7 mouse cellular contexts compared by ENCODE assay signal in genomic region chr13:38162668-38163067, GRCm38 (mm10). TPM values are rescaled to one million over a fixed set of nuclear protein-coding genes. Genes with fewer than 3 reads are reported as not detected.
A peak's percentile ranks its signal among the peaks of the same experiment; 100 is the strongest.
DNase-seq lines count a peak whose midpoint lies in the region; ATAC-seq lines count a peak whose summit lies in the region.

No protein-coding gene starts in this region.

- peak; percentile 19 for DNase-seq in layer of hippocampus, adult 11-12 months (ENCODE audit: low spot score)
- DNase-seq in layer of hippocampus, adult 8-10 months (ENCODE audit: low spot score in 2 of 2): no peak
- peak; percentile 29 for DNase-seq in ZHBTc4 (ENCODE audit: low read depth, low spot score)
- peak; percentile 96 for DNase-seq in fat pad, adult 2 months (ENCODE audit: extremely low read depth, low read depth, low spot score)
- peak; percentile 65 to 68 for DNase-seq in heart, postnatal 36 days
- DNase-seq in thymus, adult 18-20 months: no peak

- H3K4me2 ChIP-seq in stomach, embryonic 14.5 days (replicated peaks; ENCODE audit: low read depth, low read length): no peak overlapping the region

- H3K4me1 ChIP-seq in stomach, embryonic 14.5 days (ENCODE audit: control insufficient read depth, insufficient read depth, low read length): peaks cover 2% of the 10 kb centered on the region; the same call in 1 of the 2 replicates

- ATAC-seq in stomach, embryonic 14.5 days (ENCODE audit: insufficient number of reproducible peaks, insufficient read depth, low FRiP score, low read depth): peak; percentile 83

- H3K36me3 ChIP-seq in stomach, embryonic 14.5 days (ENCODE audit: control insufficient read depth, insufficient read depth, low read length): no peaks in the 10 kb centered on the region; the same call in 1 of the 2 replicates

- no peak overlapping the region for H3K27ac ChIP-seq in stomach, embryonic 14.5 days (ENCODE audit: low read length)

- no peak overlapping the region for H3K9ac ChIP-seq in stomach, embryonic 14.5 days (replicated peaks; ENCODE audit: low read depth, low read length)

- intact Hi-C loops in heart, postnatal 36 days (cut with DNase I): no loop called here

- 24% methylated on average over 11 of the region's 11 CpGs for WGBS in stomach, embryonic 14.5 days

- no peaks in the 10 kb centered on the region for H3K9me3 ChIP-seq in stomach, embryonic 14.5 days (ENCODE audit: control insufficient read depth, low read depth, low read length)

- H3K4me3 ChIP-seq in stomach, embryonic 14.5 days (ENCODE audit: low read depth, low read length): no peak overlapping the region

- H3K27me3 ChIP-seq in stomach, embryonic 14.5 days (ENCODE audit: control insufficient read depth, insufficient read depth, low read length): no peaks in the 10 kb centered on the region

RNA-seq across cellular contexts. Expression of gene Dsp, which starts 11.6 kb away (rescaled TPM):
- total RNA-seq in layer of hippocampus, adult 8-10 months (2022): 10 to 100 TPM in 1 of 4 experiments, 1 to 10 TPM in 3; 7.6 to 11.1 (median 9.1) TPM
- 100 to 1,000 TPM; 529 TPM for total RNA-seq in heart, postnatal 36 days (2021)
- polyA plus RNA-seq in stomach, embryonic 14.5 days (2014; fragmentation: Nextera tagmentation; extraction: Ambion mirVana): 31.0 and 32.7 TPM in 2 replicates

RNA-seq across cellular contexts. Expression of gene Snrnp48, which starts 42.1 kb away (rescaled TPM):
- 10 to 100 TPM; 24.1 to 26.0 (median 24.5) TPM for total RNA-seq in layer of hippocampus, adult 8-10 months (2022)
- total RNA-seq in heart, postnatal 36 days (2021): 10 to 100 TPM in 1 of 2 experiments, 1 to 10 TPM in 1; 9.8 to 11.4 TPM
- 47.9 and 51.0 TPM in 2 replicates for polyA plus RNA-seq in stomach, embryonic 14.5 days (2014; fragmentation: Nextera tagmentation; extraction: Ambion mirVana)

Comparison
In these comparisons a context has a peak if more than half of its experiments do, and no peak if none do; other contexts are left out.
1. DNase-seq: peak in layer of hippocampus, adult 11-12 months (single experiment), ZHBTc4 (single experiment), fat pad, adult 2 months (single experiment) and heart, postnatal 36 days (2 of 2); none in layer of hippocampus, adult 8-10 months (0 of 2) and thymus, adult 18-20 months (0 of 2).
2. RNA of gene Dsp, which starts 11.6 kb away (total RNA-seq): 529 TPM in heart, postnatal 36 days; 7.6 to 11.1 TPM in layer of hippocampus, adult 8-10 months; every median in the first group is over 10 times any median in the second.